Mouse (Mus musculus) liver, adult 2 months (tissue): ENCODE data around the gene Col18a1.

Experiments used
- CTCF ChIP-seq: fragments of 200-500 bp; IDR thresholded peaks from 2 replicates; pipeline ENCODE4 v1.5.1; 2011; ENCODE audit warnings: low read depth, low read length, control low read depth
- POLR2A ChIP-seq: fragments of 200-500 bp; IDR thresholded peaks from 2 replicates; pipeline ENCODE4 v1.6.1; 2011; ENCODE audit warnings: low read length, control low read depth; ENCODE audit not compliant: insufficient read depth; ENCODE audit errors: extremely low read depth

DNA sequence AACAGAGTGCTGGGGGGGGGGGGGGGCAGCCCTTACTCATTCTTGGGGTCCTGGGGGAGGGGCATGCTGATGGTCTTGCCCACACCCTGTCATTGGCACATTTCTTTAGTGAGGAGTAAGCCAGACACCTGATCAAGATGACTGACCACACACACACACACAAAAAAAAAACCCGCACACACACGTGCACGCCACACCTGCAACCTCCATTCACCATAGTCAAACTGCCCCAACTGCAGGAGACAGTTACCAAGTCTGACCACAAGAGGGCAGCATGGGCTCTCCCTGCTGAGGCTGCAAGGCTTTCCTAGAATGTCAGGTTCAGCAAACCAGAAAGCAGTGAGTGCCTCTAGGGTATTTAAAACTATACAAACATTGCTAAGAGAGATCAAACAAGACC, 83.9 kb downstream of the Col18a1 start:
- TF ChIP-seq CTCF = peak; percentile 97
- no peak for TF ChIP-seq POLR2A
